In the genomic region with DNA sequence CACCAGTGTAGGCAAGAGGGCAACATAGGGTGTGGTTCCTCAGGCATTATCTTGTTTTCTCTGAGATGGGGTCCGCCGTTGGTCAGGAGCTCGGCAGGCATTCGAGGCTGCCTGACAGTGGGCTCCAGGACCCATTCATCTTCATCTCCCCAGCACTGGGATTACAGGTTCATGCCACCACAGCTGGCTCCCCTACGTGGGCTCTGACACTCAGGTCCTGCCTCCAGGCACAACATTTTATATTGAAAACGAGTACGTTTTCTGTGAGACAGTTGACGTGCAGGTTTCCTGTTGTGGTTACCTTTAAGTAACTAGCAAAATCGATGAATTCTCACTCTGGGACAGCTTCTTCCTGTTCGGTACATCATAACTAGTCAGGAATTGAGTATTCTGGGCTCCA, we compare ENCODE assay signal across 16 mouse cellular contexts.
"Had no signal": no experiment of that assay in that cellular context is flagged by ENCODE, and none has a peak within 500 bp of the region (broad histone marks: within the 10 kb centered on the region; RNA-seq: fewer than 3 reads in every experiment).

No protein-coding gene starts in this region.

- H3K27me3 ChIP-seq: neural tube, embryonic 12.5 days; neural tube, embryonic 13.5 days; neural tube, embryonic 15.5 days; stomach, embryonic 15.5 days had no signal

- H3K9me3 ChIP-seq: neural tube, embryonic 12.5 days; neural tube, embryonic 13.5 days; neural tube, embryonic 15.5 days; stomach, embryonic 15.5 days had no signal

- H3K4me1 ChIP-seq: stomach, embryonic 15.5 days had no signal

- H3K4me3 ChIP-seq: neural tube, embryonic 12.5 days; neural tube, embryonic 13.5 days; neural tube, embryonic 15.5 days; stomach, embryonic 15.5 days had no signal

- H3K9ac ChIP-seq: neural tube, embryonic 12.5 days; neural tube, embryonic 13.5 days; neural tube, embryonic 15.5 days; stomach, embryonic 15.5 days had no signal

- H3K36me3 ChIP-seq: neural tube, embryonic 12.5 days; neural tube, embryonic 13.5 days; neural tube, embryonic 15.5 days; stomach, embryonic 15.5 days had no signal

- H3K4me2 ChIP-seq: neural tube, embryonic 12.5 days; neural tube, embryonic 13.5 days; neural tube, embryonic 15.5 days; stomach, embryonic 15.5 days had no signal

- H3K27ac ChIP-seq: neural tube, embryonic 12.5 days; neural tube, embryonic 13.5 days; neural tube, embryonic 15.5 days; stomach, embryonic 15.5 days; stomach, postnatal 0 days had no signal

- DNase-seq: retina, postnatal 1 day; right cerebral cortex, adult 18-20 months; right cerebral cortex, postnatal 14 days; right cerebral cortex, postnatal 25 days; right cerebral cortex, postnatal 4 days; spleen, adult 18-20 months; thymus, adult 18-20 months; thymus, postnatal 14 days; thymus, postnatal 25 days; thymus, postnatal 36 days; thymus, postnatal 4 days had no signal
